Mouse (Mus musculus): ENCODE measurements around the gene Fbxo34. TPM values are rescaled to one million over a fixed set of nuclear protein-coding genes. Genes with fewer than 3 reads are reported as not detected.
"Not testable (repeated sequence)": the region's sequence is repeated elsewhere in the genome, so short reads cannot be mapped to it uniquely, and the experiment has no call there.

Gene Fbxo34
- 10 to 100 TPM; 12.2 to 13.6 TPM for total RNA-seq (2021)

- DNase-seq (ENCODE audit: low spot score); intact Hi-C loops (cut with DNase I): not testable (repeated sequence)
These were observed at the start of gene Fbxo34 for GRCm38 (mm10) chr14:47450121-47450520. Gene Fbxo34, plus strand, starts transcription at chr14:47450421.

DNA sequence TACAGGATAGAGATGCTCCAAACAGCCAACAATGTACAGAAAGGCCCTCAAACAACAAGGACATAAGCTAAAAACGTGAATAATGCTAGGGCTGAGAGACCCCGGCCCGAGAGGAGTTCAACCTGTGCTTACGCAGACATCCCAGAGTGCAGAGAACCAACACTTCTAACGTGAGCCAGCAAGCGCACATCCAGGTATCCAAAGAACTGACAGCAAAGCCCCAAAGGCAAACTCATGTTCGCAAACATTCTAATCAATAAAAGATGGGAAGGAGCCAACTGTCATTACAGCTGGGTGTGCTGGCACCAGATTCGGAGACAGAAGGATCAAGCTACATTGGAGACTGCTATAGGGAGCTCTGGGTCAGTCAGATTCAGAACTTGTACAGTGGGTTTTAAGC lies 47.5 kb upstream of the Fbxo34 start:
- intact Hi-C loops (cut with DNase I), result no loop called here
- no peak for DNase-seq (ENCODE audit: low spot score)

GRCm38 (mm10) chr14:47406000-47406399 lies 44.2 kb upstream of the Fbxo34 start:
- DNase-seq (ENCODE audit: low spot score), result no peak
- intact Hi-C loops (cut with DNase I), result no loop called here

DNA sequence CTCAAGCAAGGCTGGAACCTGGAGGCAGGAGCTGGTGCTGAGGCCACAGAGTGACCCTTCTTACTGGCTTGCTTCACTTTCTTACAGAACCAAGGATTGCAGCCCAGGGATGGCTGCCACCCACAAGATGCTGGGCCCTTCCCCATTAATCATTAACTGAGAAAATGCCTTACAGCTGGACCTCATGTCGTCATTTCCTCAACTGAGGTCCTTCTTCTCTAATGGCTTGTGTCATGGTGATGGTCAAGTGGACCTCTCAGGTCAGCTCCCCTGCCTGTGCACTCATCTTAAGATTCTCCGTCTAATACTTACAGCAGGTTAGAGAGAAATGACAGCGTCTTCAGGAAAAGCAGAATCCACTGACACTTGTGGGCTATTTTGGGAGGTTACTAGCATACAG lies 32.9 kb upstream of the Fbxo34 start:
- intact Hi-C loops (cut with DNase I), result loop anchor here (5.0 kb wide), 2 partner anchors 55 to 115 kb away; no protein-coding TSS in a partner anchor
- no peak for DNase-seq (ENCODE audit: low spot score)

DNA sequence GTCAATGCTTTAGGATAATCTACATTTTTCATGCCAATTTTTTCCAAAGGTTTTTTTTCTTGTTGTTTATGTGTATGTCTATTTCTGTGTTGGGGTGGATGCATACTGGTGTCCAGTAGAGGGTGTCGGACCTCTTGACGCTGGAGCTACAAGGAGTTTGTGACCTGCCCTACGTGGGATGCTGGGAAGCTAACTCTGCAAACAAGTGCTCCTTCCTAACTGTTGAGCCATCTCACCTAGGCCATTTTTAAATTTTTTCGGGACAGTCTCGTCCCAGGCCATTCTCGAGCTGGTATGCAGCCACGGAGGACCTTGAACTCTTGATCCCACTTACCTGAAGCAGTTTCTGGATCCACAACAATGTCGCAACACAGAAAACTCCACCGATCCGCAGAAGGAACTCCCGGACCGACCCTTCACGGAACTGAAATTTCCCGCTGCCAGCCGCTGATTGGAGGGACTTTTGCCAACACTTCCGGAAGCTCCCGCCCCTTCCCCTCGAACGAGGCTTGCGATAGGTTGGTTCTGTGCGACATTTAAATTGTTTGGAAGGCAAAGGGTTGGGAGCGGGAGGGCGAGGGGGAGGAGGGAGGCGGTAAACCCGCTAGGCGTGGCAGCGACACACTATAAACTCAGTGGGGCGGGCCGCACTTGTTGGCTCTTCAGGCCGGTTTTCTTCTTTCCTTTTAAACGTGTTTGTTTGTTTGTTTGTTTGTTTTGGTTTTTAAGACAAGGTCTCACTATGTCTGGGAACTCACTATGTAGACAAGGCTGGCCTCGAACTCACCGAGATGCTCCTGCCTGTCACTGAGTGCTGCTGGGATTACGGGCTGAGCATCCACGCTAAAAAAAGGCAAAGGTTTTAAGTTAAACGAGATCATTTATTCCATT lies 32.2 kb upstream of the Fbxo34 start, which contains the start of gene Dlgap5:
TSS of gene Dlgap5 (minus strand) at position 633 of the 891 bp plus-strand sequence.
- peak; percentile 87 for DNase-seq (ENCODE audit: low spot score)
- intact Hi-C loops (cut with DNase I), result loop anchor here (5.0 kb wide), 2 partner anchors 54 to 114 kb away; no protein-coding TSS in a partner anchor

DNA sequence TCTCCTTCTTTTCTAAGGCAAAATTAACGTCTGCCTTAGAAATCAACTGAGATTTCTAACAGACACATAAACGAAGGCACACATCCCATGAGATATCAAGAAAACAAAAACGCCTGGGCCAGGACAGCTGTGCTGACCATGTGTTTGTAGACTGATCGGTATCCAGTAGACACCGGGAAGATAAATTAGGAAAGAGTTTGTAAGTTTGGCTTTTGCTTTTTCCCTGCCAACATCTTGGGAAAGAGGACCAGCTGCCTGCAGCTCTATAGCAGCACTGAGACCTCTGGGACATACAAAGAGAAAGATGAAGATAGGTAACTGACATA lies 31.6 kb upstream of the Fbxo34 start:
- intact Hi-C loops (cut with DNase I), result loop anchor here (5.0 kb wide), 2 partner anchors 54 to 114 kb away; no protein-coding TSS in a partner anchor
- no peak for DNase-seq (ENCODE audit: low spot score)

DNA sequence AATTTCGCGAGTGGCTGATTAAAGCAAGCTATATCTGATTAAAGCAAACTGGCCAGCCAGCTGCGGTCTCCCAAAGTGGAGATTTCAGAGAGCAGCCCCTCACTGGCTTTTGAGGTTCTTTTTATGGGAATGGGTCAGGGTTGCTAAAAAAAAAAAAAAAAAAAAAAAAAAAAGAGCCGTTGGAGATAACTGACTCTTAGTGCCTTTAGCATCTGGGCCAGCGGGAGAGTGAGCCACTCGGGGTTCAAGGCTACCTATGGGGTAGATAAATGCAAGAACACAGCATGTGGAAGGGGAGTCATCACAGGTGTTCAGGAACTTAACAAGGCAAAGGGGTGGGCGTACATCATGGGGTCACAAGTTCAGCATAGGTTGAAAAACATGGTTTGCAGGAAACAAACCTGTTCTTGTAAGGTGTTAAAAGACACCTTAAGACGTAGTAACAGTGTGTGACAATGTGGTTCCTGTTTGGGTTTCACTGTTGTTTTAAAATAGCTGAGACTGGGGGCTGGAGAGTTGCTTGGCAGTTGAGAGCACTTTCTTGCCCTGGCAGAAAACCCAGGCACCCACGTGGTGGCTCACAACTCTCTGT lies 31.1 kb upstream of the Fbxo34 start:
- DNase-seq (ENCODE audit: low spot score), result no peak
- intact Hi-C loops (cut with DNase I), result loop anchor here (5.0 kb wide), 2 partner anchors 53 to 113 kb away; no protein-coding TSS in a partner anchor

DNA sequence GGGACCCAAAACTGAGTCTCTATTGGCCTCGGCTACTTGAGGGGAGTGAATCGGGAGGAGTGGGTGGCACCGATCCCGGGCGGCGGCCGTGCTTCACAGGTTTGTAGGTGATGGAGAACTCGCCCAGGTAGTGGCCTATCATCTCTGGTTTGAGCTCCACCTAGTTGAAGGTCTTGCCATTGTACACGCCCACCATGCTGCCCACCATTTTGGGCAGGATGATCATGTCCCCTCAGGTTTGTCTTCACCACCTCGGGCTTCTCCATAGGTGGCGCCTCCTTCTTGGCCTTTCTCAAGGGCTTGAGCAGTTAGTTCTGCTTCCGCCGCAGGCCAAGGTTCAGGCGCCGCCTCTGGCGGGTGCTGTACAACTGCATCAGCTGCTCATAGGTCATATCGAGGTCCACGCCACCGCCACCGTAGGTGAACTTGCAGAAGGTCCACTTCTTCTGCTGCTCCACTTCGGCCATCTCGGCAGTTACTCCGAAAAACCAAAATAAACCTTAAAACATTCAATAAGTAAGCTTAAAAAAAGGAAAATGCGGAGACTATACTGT lies 30.4 kb upstream of the Fbxo34 start:
- DNase-seq (ENCODE audit: low spot score), result no peak
- intact Hi-C loops (cut with DNase I), result loop anchor here (5.0 kb wide), 2 partner anchors 53 to 113 kb away; no protein-coding TSS in a partner anchor

DNA sequence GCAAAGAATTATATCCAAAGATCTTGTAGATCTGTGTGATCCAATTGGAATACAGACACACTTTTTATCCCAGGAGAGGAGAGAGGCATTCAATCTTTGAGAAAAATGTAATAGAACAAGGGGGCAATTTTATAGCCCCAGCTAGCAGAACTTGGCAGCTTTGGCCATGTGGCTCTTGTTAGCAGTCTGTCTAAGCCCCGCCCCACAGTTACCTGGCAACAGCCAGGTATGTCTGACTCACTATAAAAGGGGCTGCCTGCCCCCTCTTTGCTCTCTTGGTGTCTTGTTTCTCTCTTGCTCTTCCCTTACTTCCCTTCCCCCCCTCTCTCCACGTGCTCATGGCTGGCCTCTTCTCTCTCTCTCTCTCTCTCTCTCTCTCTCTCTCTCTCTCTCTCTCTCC lies 28.6 kb upstream of the Fbxo34 start:
- no peak for DNase-seq (ENCODE audit: low spot score)
- intact Hi-C loops (cut with DNase I), result no loop called here

GRCm38 (mm10) chr14:47422466-47422865 lies 27.8 kb upstream of the Fbxo34 start:
- intact Hi-C loops (cut with DNase I), result no loop called here
- no peak for DNase-seq (ENCODE audit: low spot score)

DNA sequence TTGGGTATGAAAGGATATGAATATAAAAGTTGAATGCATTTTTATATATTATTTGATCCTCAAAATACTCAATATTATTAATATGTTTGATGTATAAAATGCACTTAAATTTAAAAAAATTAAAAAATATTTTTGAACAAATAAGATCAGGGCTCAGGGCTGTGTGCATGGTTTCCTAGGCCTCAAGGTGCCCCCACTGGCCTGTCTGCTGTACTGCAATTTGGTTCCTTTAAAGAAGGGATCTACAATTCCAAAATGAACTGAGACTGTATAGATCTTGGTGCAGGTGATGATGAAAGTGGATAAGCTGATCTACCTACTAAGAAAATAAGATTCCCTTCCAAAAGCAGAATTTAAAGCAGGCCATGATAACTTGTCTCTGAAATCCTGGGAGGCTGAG lies 17.2 kb upstream of the Fbxo34 start:
- intact Hi-C loops (cut with DNase I), result no loop called here
- no peak for DNase-seq (ENCODE audit: low spot score)

DNA sequence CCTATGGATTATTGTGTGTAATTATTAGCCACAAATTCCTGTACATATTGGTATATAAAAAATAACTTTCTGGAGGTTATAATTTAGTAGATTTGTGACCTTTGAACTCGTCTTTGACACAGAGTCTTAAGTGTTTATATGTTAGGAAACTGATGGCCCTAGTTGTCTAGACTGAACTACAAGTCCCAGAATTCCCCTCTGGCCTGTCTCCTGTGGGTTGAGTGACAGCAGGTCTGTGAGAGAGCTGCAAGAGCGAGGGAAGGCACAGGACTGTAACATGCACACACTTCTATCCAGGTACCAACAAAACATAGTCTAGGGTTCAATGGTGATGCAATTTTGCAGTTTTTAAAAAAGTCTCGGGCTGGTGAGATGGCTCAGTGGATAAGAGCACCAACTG lies 11.3 kb upstream of the Fbxo34 start:
- intact Hi-C loops (cut with DNase I), result no loop called here
- no peak for DNase-seq (ENCODE audit: low spot score)

DNA sequence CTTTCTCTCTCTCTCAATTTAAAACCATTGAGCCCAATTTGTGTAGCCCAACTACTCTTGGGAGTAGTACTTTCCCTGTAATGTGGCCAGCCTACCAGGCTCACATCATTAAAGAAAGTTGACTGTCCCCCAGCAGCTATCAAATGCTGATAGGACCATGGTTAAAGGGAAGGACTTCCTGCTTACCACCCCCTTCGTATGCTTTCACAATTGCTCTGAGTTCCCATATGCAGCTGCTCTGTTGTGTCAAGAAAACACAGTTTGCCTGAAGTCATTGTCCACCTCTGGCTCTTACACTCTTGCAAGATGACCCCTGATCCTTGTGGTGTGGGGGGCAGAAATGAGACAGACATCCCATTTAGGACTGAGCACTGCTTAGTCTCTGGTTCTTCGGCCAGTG lies 5.3 kb upstream of the Fbxo34 start:
- intact Hi-C loops (cut with DNase I), result no loop called here
- no peak for DNase-seq (ENCODE audit: low spot score)

DNA sequence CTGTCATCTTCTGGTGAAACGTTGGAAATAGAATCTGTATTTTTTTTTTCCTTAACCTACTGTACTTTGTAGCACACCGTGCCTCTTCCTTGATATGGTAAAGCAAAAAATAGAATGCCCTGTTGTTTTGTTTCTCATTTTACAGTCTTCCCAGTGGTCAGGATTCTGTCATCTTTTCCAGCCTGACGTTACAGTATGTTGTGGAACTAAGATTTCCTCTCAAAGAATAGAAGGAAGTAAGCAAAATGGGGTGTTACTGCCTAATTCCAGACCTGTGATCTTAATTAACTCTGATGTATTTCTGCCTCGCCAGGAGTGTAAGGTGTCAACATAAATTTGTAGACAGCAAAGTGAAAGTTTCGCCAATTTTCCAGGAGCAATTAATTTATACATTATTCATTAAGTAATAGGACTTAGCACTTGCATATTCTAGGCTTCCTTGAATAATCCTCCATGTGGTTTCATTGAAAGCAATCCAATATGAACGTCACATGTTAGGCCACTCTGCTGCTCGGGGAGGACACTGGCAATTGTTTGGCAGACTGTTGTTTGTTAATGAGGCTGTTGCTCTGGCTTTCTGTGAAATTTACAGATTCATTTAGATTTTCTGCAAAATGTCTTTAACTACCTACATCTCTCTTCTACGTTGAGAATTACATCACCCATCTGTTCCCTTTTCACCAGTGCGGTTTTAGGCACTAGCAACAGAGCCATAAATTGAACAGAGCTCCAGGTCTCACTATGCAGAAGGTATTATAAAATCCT lies 4.7 kb upstream of the Fbxo34 start:
- no peak for DNase-seq (ENCODE audit: low spot score)
- intact Hi-C loops (cut with DNase I), result no loop called here

DNA sequence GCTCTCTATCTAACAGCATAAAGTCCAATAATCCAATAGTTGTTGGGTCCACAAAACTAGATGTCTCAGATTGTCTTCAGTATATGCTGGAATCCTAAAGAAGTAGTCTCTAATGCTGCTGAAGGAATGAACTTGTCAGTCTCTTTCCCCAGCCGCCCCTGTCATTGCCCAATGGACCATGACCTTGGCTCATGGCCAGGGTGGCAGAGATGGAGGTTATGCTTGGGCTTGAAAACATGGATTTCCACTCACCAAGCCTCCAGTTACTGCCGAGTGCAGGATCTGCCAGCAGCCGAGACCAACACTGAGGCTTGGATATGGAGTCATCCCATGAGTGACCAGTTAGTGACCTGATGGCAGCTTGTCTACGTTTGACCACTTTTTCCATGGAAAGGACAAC lies 9.3 kb downstream of the Fbxo34 start:
- intact Hi-C loops (cut with DNase I), result no loop called here
- DNase-seq (ENCODE audit: low spot score), result no peak

DNA sequence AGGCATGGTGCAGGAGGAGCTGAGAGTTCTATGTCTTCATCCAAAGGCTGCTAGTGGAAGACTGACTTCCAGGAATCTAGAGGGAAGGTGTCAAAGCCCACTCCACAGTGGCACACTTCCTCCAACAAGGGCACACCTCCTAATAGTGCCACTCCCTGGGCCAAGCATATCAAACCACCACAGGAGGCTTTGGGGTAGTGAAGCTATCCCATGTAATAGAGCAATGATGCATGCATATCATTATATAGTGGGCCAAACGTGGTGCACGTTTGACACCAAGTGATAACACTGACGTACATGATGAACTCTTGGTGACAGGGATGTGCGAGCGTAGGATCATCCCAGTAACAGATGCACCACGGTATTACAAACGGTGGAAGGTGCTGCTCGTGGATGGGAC lies 11.8 kb downstream of the Fbxo34 start:
- no peak for DNase-seq (ENCODE audit: low spot score)
- intact Hi-C loops (cut with DNase I), result no loop called here

- intact Hi-C loops (cut with DNase I), result no loop called here
- no peak for DNase-seq (ENCODE audit: low spot score)
These were observed 12.2 kb downstream of the Fbxo34 start for GRCm38 (mm10) chr14:47462453-47462852.

- intact Hi-C loops (cut with DNase I), result no loop called here
- no peak for DNase-seq (ENCODE audit: low spot score)
These were observed 12.7 kb downstream of the Fbxo34 start for GRCm38 (mm10) chr14:47462877-47463460.

GRCm38 (mm10) chr14:47464426-47464825 lies 14.2 kb downstream of the Fbxo34 start:
- DNase-seq (ENCODE audit: low spot score), result no peak
- intact Hi-C loops (cut with DNase I), result no loop called here
